Mouse (Mus musculus) v-Abl transformed pro-B cells (cell line): ENCODE data around the gene Prpsap1.

Experiments used
- in situ Hi-C, 2 experiments: fragments of 400-800 bp; cut with MboI; formaldehyde crosslinking; loops; one replicate each; pipeline ENCODE4 v1.15.1; 2025; ENCODE audit not compliant: unreplicated experiment in 2 of 2

Prpsap1 gene

GRCm38 (mm10) chr11:116518482-116518881 is 24.5 kb upstream of the Prpsap1 start:
- in situ Hi-C loops, result loop anchor here (25.0 kb wide), 3 partner anchors 294 to 1181 kb away; partner anchors contain the start of gene Otop3 (in 1 of the 2)

- in situ Hi-C loops, result loop anchor here (25.0 kb wide), 3 partner anchors 297 to 1178 kb away; partner anchors contain the start of gene Otop3 (in 1 of the 2)
Observed at GRCm38 (mm10) chr11:116515330-116516020, 21.5 kb upstream of the Prpsap1 start.

- in situ Hi-C loops, result loop anchor here (25.0 kb wide), 3 partner anchors 299 to 1176 kb away; partner anchors contain the start of gene Otop3 (in 1 of the 2)
Observed at GRCm38 (mm10) chr11:116513531-116514038, 19.6 kb upstream of the Prpsap1 start.

GRCm38 (mm10) chr11:116512987-116513386 is 19.0 kb upstream of the Prpsap1 start:
- in situ Hi-C loops, result loop anchor here (25.0 kb wide), 3 partner anchors 299 to 1176 kb away; partner anchors contain the start of gene Otop3 (in 1 of the 2)

GRCm38 (mm10) chr11:116512154-116512553 is 18.2 kb upstream of the Prpsap1 start:
- in situ Hi-C loops, result loop anchor here (25.0 kb wide), 3 partner anchors 300 to 1175 kb away; partner anchors contain the start of gene Otop3 (in 1 of the 2)

GRCm38 (mm10) chr11:116511301-116511868 is 17.4 kb upstream of the Prpsap1 start:
- in situ Hi-C loops, result loop anchor here (25.0 kb wide), 3 partner anchors 301 to 1174 kb away; partner anchors contain the start of gene Otop3 (in 1 of the 2)

GRCm38 (mm10) chr11:116508689-116509088 is 14.7 kb upstream of the Prpsap1 start:
- in situ Hi-C loops, result loop anchor here (10.0 to 25.0 kb wide), 4 partner anchors 296 to 1171 kb away; partner anchors contain the start of gene Otop3 (in 1 of the 2)

GRCm38 (mm10) chr11:116506151-116506875 is 12.3 kb upstream of the Prpsap1 start:
- in situ Hi-C loops, result loop anchor here (10.0 to 25.0 kb wide), 4 partner anchors 298 to 1169 kb away; partner anchors contain the start of gene Otop3 (in 1 of the 2)

- in situ Hi-C loops, result loop anchor here (10.0 to 25.0 kb wide), 4 partner anchors 299 to 1168 kb away; partner anchors contain the start of gene Otop3 (in 1 of the 2)
Observed at GRCm38 (mm10) chr11:116505573-116505972, 11.6 kb upstream of the Prpsap1 start.

GRCm38 (mm10) chr11:116504516-116504915 is 10.5 kb upstream of the Prpsap1 start:
- in situ Hi-C loops, result loop anchor here (10.0 to 25.0 kb wide), 4 partner anchors 300 to 1167 kb away; partner anchors contain the start of gene Otop3 (in 1 of the 2)

- in situ Hi-C loops, result loop anchor here (10.0 to 25.0 kb wide), 4 partner anchors 304 to 1164 kb away; partner anchors contain the start of gene Otop3 (in 1 of the 2)
Observed at GRCm38 (mm10) chr11:116501005-116501746, 7.2 kb upstream of the Prpsap1 start.

- in situ Hi-C loops, result loop anchor here in 1 of 2 experiments (10.0 kb wide), 1 partner anchor 126 kb away; the partner anchor contains the start of gene Rhbdf2
Observed at GRCm38 (mm10) chr11:116499018-116499417, 5.0 kb upstream of the Prpsap1 start.

GRCm38 (mm10) chr11:116498596-116498995 is 4.6 kb upstream of the Prpsap1 start:
- in situ Hi-C loops, result loop anchor here in 1 of 2 experiments (10.0 kb wide), 1 partner anchor 126 kb away; the partner anchor contains the start of gene Rhbdf2

- in situ Hi-C loops, result loop anchor here in 1 of 2 experiments (10.0 kb wide), 1 partner anchor 127 kb away; the partner anchor contains the start of gene Rhbdf2
Observed at GRCm38 (mm10) chr11:116497313-116497712, 3.3 kb upstream of the Prpsap1 start.

- in situ Hi-C loops, result loop anchor here in 1 of 2 experiments (10.0 kb wide), 1 partner anchor 130 kb away; the partner anchor contains the start of gene Rhbdf2
Observed at GRCm38 (mm10) chr11:116494474-116495174, 622 bp upstream of the Prpsap1 start.

GRCm38 (mm10) chr11:116493191-116493590 is 811 bp downstream of the Prpsap1 start:
- in situ Hi-C loops, result loop anchor here in 1 of 2 experiments (10.0 kb wide), 1 partner anchor 132 kb away; the partner anchor contains the start of gene Rhbdf2

- in situ Hi-C loops, result loop anchor here in 1 of 2 experiments (10.0 kb wide), 1 partner anchor 132 kb away; the partner anchor contains the start of gene Rhbdf2
Observed at GRCm38 (mm10) chr11:116492507-116492906, 1.5 kb downstream of the Prpsap1 start.

- in situ Hi-C loops, result loop anchor here in 1 of 2 experiments (10.0 kb wide), 1 partner anchor 133 kb away; the partner anchor contains the start of gene Rhbdf2
Observed at GRCm38 (mm10) chr11:116491338-116491737, 2.7 kb downstream of the Prpsap1 start.
